Mouse (Mus musculus) gastrocnemius, adult 18-20 months (tissue): ENCODE data around the gene Arap1. TPM values are rescaled to one million over a fixed set of nuclear protein-coding genes. Genes with fewer than 3 reads are reported as not detected.

Source experiments
- DNase-seq: peaks from one replicate; pipeline ENCODE4 v3.0.0; 2021; ENCODE audit warnings: low spot score
- total RNA-seq, 2 experiments: library from RNA; stranded (reverse); gene quantifications; 2 replicates each; pipeline ENCODE4 v1.2.3; 2021

Gene Arap1
- total RNA-seq, 2 experiments from 2014 or later, result 18.6 to 21.4 TPM

GRCm38 (mm10) chr7:101443093-101443492 lies 95.2 kb downstream of the Arap1 start:
- no peak for DNase-seq

- DNase-seq, result no peak
Measured at GRCm38 (mm10) chr7:101444211-101444610, 96.3 kb downstream of the Arap1 start.

GRCm38 (mm10) chr7:101449855-101450254 lies 102.0 kb downstream of the Arap1 start:
- DNase-seq, result no peak

GRCm38 (mm10) chr7:101450422-101451401 lies 102.8 kb downstream of the Arap1 start:
- DNase-seq, result peak; percentile 90

GRCm38 (mm10) chr7:101452669-101453068 lies 104.8 kb downstream of the Arap1 start:
- DNase-seq, result no peak

DNA sequence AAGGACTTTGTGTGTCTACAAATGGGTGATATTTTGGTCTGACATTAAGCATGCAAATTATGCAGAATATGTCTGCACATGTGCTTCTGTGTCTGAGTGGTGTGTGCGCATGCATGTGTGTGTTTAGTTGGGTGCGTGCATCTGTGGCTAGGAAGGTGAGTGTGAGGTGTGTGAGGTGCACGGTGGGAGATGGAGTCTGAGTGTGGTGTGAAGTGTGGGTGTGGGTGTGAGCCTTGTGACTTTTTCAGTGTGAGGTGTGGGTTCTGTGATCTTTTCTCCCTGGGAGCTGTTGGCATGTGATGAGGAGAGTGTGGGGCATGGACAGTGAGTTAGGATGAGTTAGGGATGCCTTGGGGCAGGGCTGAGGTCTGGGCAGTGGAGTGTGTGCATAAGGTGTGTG lies 105.4 kb downstream of the Arap1 start:
- no peak for DNase-seq

GRCm38 (mm10) chr7:101453725-101454124 lies 105.9 kb downstream of the Arap1 start:
- DNase-seq, result no peak

DNA sequence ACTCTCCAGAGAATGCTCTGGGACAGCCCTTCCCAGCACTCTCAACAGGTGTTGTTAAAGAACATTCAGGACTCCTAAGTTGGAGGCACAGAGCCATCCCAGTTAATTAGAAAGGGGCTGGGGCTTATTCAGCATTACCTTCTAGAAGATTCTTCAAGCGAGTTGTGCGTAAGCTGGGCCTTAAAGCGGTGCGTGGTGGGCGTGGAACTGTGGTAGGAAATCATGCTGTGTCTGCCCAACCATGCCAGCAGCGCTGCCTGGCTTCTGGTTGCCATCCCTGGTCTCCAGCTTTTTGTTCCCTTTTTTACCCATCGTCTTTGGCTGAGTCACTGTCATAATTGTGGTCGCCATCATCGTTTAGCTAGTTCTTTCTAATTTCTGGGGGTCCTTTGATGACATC lies 106.6 kb downstream of the Arap1 start:
- no peak for DNase-seq

- DNase-seq, result no peak
Measured at GRCm38 (mm10) chr7:101455141-101455540, 107.3 kb downstream of the Arap1 start.

DNA sequence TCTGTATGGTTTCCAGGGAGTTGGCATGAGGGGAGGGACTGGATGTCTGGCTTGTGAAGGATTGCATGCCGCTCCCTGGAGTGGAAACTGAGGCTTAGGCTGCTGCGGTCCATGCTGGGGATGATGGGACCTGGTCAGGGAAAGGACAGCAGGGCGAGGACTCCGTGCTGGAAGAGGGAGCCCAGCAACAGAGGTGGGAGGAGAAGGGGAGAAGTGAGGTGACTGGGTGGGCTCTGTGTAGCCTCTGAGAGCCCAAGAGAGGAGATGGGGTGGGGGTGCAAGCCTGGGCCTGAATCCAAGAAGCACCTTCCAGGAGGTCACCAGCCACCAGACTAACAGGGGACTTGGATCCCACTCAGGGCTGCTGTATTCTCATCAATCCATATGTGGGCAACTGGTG lies 108.5 kb downstream of the Arap1 start:
- no peak for DNase-seq

GRCm38 (mm10) chr7:101456789-101457188 lies 108.9 kb downstream of the Arap1 start:
- DNase-seq, result no peak

GRCm38 (mm10) chr7:101457283-101457682 lies 109.4 kb downstream of the Arap1 start:
- no peak for DNase-seq

- DNase-seq, result no peak
Measured at GRCm38 (mm10) chr7:101457801-101458200, 109.9 kb downstream of the Arap1 start.

- DNase-seq, result no peak
Measured at GRCm38 (mm10) chr7:101458278-101458781, 110.5 kb downstream of the Arap1 start.

DNA sequence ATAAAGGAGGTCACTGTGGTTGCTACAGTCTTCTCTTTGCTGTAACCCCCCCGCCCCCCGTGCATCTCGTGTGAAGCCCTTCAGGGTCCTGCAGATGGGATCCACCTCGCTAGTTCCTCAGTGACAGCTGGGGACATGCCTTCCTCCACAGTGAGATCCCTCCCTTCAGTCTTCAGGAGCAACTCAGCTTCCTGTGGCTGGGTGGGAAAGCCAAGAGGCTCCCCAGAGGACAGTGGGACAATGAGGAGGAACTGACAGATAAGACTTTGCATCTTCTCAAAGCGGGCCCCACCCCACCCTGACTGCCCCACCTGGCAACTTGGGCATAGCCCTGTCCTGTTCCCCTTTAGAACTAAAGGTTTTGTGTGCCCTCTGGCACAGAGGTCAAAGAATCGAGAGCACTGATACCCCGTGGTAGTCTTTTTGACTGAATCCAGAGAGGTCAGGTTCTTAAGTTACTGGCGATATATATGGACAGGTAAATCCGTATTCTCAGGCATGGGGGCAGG lies 111.5 kb downstream of the Arap1 start:
- DNase-seq, result no peak

- DNase-seq, result no peak
Measured at GRCm38 (mm10) chr7:101459923-101460607, 112.2 kb downstream of the Arap1 start.

DNA sequence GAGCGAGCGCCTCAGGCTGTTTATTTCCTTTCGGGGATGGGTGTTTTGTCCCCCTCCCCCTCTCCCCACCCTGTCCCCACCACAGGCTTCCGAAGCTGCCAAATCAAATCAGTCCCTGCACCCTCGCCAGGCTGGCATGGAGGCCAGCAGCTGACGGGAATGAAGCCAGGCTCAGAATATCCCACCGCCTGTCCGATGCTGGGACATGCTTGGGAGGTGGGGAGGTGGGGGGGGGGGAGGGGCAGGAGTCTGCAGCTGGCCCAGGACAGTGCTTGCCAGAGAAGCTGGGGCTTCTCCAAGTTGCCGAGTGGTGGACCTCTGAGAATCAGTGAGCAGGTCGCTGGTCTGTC lies 112.7 kb downstream of the Arap1 start:
- peak; percentile 86 for DNase-seq

DNA sequence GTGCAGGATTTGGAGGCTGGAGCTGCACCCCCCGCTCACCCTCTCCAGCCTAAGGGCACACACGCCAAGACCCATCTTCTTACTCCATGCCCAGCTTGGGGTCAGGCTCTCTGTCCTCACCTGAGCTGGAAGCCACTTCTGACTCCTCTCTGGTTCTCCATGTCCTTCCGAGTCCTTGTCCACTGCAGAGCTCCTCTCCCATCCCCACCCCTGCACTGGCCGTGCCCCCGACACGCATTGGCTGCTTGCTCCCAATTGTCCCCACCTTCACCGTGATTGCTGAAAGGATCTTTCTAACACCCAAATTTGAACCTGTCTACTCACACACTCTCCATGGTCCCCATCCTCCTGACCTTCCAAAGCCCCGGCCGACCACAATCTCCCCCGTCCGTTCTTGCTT lies 113.7 kb downstream of the Arap1 start:
- no peak for DNase-seq
